Mouse (Mus musculus): ENCODE measurements around the gene Fam53b.
"Not testable (repeated sequence)": the region's sequence is repeated elsewhere in the genome, so short reads cannot be mapped to it uniquely, and the experiment has no call there.

The Fam53b gene

GRCm38 (mm10) chr7:132687897-132688296, 125.8 kb downstream of the Fam53b start:
- no peak for DNase-seq (ENCODE audit: inconsistent age in 2 of 2, low spot score in 1 of 2)

GRCm38 (mm10) chr7:132686515-132686914, 127.2 kb downstream of the Fam53b start:
- no peak for DNase-seq (ENCODE audit: inconsistent age in 2 of 2, low spot score in 1 of 2)

GRCm38 (mm10) chr7:132683923-132684322, 129.8 kb downstream of the Fam53b start:
- peak; percentile 41 to 73 for DNase-seq (ENCODE audit: inconsistent age in 2 of 2, low spot score in 1 of 2)

GRCm38 (mm10) chr7:132682901-132683300, 130.8 kb downstream of the Fam53b start:
- no peak for DNase-seq (ENCODE audit: inconsistent age in 2 of 2, low spot score in 1 of 2)

DNA sequence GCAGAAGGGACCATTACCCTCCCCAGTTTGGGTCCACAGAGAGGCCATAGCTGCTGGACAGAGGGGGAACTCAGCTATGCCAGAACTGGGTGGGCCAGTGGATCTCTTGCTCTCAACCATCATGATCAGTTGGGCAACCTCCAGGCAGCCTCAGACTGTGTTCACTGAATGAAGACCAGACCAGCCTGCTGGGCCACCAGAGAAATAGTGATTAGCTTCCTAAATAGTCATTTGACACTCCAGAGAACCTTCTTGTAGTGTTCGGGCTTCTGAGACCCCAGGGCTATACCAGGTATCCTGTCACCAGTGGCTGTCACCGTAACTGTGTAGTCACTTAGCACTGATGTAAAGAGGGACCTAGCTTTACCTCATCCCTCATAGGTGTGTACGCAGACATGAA, 131.3 kb downstream of the Fam53b start:
- DNase-seq (ENCODE audit: inconsistent age in 2 of 2, low spot score in 1 of 2) = no peak

GRCm38 (mm10) chr7:132681831-132682230, 131.9 kb downstream of the Fam53b start:
- DNase-seq (ENCODE audit: inconsistent age in 2 of 2, low spot score in 1 of 2) = no peak

DNA sequence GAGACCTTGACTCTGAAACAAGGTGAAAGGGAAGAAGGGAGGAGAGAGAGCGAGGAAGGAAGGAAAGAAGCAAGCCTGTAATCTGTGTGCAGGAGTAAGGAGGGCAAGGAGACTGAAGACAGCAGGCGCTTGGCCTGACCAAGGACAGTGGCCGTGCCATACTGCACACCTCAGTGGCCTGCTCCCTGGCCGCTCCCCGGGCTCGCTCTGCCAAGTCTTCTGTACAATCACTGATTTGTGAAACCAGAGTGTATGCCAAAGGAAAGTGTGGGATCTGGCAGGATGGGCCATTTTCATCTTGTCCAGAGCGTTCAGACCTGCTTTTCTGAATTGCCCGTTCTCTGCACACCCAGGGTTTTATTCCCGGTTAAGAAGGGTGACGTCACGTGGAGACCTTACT, 132.4 kb downstream of the Fam53b start:
- DNase-seq (ENCODE audit: inconsistent age in 2 of 2, low spot score in 1 of 2) = no peak

DNA sequence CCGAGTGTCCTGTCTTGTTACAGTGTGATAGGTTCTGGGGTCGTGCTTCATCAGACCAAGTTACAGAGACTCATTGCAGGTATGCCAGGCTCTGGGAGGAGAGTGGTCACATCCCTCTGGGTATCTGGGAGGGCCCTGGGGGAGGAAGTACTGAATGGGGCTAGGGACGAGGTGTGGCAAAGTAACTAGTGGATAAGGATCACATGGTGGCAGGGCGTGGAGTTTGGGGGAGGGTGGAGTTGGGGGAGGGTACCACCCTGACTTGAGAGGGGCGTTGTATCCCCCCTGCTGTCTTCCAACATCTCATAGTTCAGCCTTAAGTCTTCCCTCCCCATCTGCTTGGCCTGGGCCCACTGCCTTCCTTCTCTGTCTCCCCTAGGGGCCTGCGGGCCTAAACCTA, 134.1 kb downstream of the Fam53b start:
- no peak for DNase-seq (ENCODE audit: inconsistent age in 2 of 2, low spot score in 1 of 2)

DNA sequence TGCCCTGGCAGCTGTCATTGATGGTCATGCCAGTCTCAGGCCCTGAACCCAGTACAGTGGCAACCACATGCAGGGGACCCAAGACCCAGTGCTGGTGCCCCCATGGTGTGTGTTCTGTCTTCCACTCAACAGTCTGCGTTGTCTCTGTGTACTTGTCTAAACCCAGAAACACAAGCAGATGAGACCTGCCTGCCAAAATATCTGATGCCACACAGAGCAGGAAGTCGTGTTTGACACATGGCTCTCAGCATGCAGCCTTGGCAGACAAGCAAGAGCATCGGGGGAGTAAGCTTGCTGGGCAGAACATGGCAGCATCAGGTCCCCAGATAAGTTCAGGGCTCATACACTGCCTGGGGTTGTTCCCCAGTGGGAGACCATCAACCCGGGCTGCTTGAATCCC, 134.6 kb downstream of the Fam53b start:
- DNase-seq (ENCODE audit: inconsistent age in 2 of 2, low spot score in 1 of 2) = no peak

DNA sequence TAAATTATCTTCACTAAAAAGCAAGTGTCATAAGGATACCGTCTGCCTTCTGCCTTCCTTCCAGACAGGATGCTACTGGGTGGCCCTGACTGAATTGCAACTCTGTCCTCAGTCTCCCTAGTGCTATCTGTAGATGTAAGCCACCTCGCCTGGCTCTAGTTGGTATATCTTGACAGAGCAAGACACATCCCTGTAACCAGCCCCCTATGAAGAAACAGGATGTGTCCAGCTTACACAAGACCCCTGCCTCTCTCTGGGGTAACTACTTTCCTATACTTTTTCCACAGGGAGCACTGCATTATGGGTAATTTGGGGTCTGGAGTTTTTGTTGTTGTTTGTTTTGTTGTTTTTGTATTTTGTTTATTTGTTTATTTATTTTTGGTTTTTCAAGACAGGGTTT, 137.8 kb downstream of the Fam53b start:
- DNase-seq (ENCODE audit: inconsistent age in 2 of 2, low spot score in 1 of 2) = no peak

DNA sequence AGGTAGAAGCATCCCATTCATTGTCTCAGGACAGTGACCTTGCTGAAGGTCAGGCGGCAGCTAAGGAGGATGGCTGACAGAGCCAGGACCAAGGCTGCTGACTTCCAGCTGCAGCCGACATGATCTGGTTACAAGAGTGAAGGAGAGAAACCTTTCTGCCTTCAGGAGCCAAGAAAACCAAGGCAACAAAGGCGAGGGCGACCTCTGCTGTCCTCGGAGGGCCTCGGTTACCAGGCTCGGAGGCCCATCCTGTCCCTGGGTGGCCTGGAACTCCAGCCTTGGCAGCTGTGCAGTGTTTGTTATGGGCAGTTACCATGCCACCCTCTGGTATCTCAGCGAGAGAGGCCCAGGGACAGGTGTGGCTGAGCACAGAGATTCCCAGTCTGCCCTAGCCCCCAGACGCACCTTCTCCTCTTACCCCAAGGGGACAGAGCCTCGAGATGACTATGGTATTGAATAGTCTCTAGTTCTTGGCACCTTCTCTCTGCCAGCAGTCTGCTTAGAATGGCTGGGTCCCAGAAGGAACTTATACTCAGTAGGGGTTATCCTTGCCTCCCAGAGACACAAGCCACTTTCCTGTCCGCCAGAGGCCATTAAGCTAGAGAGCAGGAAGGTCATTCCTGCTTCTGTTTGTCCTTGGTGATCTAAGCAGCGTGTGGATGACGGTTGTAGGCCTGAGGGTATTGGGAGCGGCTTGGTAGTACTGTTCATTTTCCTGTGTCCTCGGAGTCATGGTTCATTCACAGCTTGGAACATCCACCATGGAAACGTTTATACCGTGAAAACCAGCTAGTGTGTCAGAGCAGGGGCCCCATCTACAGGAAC, 139.5 kb downstream of the Fam53b start:
- peak; percentile 65 to 87 for DNase-seq (ENCODE audit: inconsistent age in 2 of 2, low spot score in 1 of 2)

DNA sequence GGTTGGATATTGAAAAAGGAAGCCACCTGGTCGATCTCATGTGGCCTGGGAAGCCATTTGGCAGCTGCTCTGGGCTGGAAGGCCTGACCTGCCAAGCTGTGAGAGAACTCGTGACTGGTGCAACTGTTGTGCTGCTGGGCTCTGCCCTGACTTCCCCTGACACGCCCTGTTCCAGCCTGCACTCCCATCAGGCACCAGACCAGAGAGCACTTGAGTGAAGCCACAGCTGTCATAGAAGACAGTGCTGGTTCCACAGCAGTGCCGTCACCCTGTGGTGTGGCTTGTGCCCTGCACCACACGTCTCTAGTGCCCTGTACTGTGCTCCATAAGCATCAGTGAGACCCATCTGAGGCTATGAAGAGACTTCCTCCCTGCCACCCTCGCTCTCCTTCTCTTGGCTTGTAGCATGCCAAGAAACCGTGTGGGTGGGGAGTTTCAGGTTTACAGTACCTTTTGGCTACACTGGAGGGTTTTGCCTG, 141.2 kb downstream of the Fam53b start:
- DNase-seq (ENCODE audit: inconsistent age in 2 of 2, low spot score in 1 of 2) = peak in 1 of 2 experiments; percentile 66

DNA sequence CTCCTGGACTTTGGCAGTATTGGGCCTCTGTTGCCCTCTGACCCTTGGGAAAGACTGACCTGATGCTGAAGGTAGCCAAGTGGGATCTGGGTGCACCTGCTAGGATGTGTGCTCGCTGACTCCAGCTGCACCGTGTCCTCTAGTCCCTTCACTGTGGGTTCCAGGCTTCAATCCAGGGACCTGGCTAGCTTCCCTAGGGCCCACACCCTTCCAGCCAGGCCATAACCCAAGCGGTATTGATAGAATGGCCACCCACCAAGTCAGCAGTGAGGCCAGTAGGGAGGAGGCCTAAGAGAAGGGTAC, 142.9 kb downstream of the Fam53b start:
- DNase-seq (ENCODE audit: inconsistent age in 2 of 2, low spot score in 1 of 2) = peak in 1 of 2 experiments; percentile 55

- no peak for DNase-seq (ENCODE audit: inconsistent age in 2 of 2, low spot score in 1 of 2)
Observed at GRCm38 (mm10) chr7:132669999-132670862, 143.5 kb downstream of the Fam53b start.

- peak in 1 of 2 experiments; percentile 69 for DNase-seq (ENCODE audit: inconsistent age in 2 of 2, low spot score in 1 of 2)
Observed at GRCm38 (mm10) chr7:132668604-132669003, 145.1 kb downstream of the Fam53b start.

DNA sequence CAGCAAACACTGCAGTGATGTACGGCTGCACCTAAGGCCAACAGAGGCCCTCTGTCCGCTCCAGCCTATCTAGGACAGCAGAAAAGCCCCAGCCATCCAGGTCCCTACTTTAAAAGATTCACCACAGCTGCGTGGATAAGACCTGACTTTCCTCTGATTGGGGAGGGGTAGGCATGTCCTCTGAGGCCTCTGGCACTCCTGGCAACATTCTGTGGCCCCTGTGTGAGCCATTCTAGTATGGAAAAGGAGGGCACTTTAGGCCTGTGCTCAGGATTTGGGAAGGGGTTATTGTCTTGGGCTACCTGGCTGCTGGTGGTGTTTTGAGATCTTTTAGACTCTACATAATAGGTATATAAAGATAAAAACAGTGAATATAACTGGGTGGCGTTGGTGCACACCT, 147.2 kb downstream of the Fam53b start:
- DNase-seq (ENCODE audit: inconsistent age in 2 of 2, low spot score in 1 of 2) = no peak

GRCm38 (mm10) chr7:132665664-132666382, 147.9 kb downstream of the Fam53b start:
- no peak for DNase-seq (ENCODE audit: inconsistent age in 2 of 2, low spot score in 1 of 2)

DNA sequence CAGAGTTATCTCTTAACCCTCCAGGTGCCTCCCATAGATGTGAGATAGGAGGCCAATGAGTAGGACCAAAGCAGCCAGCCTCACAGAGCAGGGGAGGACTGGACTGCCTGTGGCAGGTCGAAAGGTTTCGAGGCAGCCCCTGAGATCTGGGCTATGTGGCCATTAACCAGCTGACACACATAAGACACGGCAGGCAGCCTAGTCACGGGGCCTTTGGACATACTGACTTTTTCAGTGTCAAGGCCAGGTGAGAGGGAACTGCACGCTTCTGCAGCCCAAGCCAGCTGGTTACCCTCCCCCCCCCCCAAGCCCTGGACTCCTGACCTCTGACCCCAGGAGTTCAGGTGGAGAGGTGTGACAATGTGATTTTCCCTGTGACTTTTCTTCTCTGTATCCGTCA, 148.9 kb downstream of the Fam53b start:
- DNase-seq (ENCODE audit: inconsistent age in 2 of 2, low spot score in 1 of 2) = no peak

- DNase-seq (ENCODE audit: inconsistent age in 2 of 2, low spot score in 1 of 2) = not testable (repeated sequence)
Observed at GRCm38 (mm10) chr7:132662831-132663230, 150.9 kb downstream of the Fam53b start.
